Mouse (Mus musculus): Measurements from ENCODE around the gene Nos1ap.

DNA sequence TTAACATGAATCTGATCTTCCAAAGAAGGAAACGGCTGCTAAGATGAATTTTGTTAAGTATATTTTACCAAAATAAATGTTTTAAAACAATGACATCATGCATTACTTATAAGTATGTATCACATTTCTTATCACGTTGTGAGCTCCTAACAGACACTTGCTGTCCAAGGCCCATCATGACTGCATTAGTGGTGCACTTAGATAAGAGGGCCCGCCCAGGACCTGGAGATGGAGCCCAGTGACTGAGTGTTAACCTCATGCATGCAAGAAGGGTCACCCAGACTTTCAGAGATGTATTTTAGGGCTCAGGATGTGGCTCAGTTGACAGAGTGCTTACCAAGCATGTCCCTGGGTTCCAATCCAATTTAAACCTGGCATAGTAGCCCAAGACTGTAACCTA is 20.6 kb upstream of the Nos1ap start:
- TF ChIP-seq CTCF (IDR thresholded peaks at IDR 0.05; ENCODE audit: low read depth) (no peak), EP300 (optimal IDR thresholded peaks at IDR 0.05) (no peak)
